10 mouse cellular contexts compared by ENCODE assay signal in the genomic region with DNA sequence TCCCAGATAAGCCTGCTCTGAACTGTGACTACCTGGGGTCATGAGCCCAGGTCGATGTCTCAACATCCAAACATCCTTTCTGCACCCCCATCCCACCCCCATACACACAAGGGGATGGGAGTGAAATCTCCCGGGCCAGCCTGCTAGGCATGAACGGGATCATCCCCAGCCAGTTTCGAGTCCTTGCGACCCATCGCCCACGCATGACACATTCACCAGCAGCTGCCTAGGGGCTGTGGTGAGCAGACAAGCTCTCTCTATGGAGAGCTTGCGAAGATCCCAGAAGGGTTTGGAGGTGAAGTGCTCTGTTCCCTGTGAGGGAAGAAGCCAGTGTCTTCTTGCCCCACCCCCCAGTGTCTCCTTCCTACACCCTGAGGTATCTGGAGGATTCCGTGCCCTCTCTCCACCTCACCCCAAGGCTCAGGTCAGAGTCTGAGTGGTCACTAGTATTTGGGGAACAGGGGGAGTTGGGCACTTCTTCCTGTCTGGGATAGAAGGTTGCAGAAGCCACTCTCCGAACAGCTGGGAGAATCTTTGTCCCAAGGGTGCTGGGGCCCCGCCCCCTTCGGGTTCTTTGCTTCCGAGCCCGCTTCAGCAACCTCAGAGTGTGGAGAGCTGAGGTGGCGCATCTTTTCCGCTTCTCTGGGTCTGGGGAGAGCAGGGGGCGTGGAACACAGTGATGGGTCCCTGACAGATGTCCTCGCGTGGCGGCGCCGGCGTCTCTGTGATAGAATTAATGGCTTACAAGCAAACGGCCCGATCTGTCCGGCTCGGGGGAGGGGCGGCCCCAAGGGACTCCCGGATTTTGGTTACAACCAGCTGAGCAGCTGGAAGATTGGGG. TPM values are rescaled to one million over a fixed set of nuclear protein-coding genes. Genes with fewer than 3 reads are reported as not detected.
DNase-seq lines count a peak whose midpoint lies in the region; ATAC-seq and TF ChIP-seq lines count a peak whose summit lies in the region.
"Had no signal": no experiment of that assay in that cellular context is flagged by ENCODE, and none has a peak within 500 bp of the region (broad histone marks: within the 10 kb centered on the region; RNA-seq: fewer than 3 reads in every experiment).

No protein-coding gene starts in this region.

- 9% methylated on average over 29 of the region's 29 CpGs for WGBS in kidney, adult 2 months
- WGBS in embryonic facial prominence, embryonic 15.5 days = 2% methylated on average over 29 of the region's 29 CpGs
- WGBS in intestine, embryonic 14.5 days = 2% methylated on average over 29 of the region's 29 CpGs
- 2% methylated on average over 29 of the region's 29 CpGs for WGBS in midbrain, embryonic 10.5 days

- no peaks in the 10 kb centered on the region for H3K9me3 ChIP-seq in embryonic facial prominence, embryonic 15.5 days (replicated peaks)
- H3K9me3 ChIP-seq in intestine, embryonic 14.5 days (ENCODE audit: control insufficient read depth, low read length) = no peaks in the 10 kb centered on the region
- no peaks in the 10 kb centered on the region for H3K9me3 ChIP-seq in midbrain, embryonic 10.5 days (replicated peaks)

- H3K4me1 ChIP-seq in kidney, adult 2 months (ENCODE audit: control insufficient read depth, insufficient read depth, low read length) = 0 out of 2 replicates have a peak, but pooled peaks cover 8% of the 10 kb centered on the region
- H3K4me1 ChIP-seq in embryonic facial prominence, embryonic 15.5 days = peaks cover 62% of the 10 kb centered on the region
- peaks cover 35% of the 10 kb centered on the region for H3K4me1 ChIP-seq in intestine, embryonic 14.5 days (replicated peaks; ENCODE audit: control insufficient read depth, insufficient read depth, low read length)
- peaks cover 67% of the 10 kb centered on the region for H3K4me1 ChIP-seq in midbrain, embryonic 10.5 days

- H3K4me2 ChIP-seq in embryonic facial prominence, embryonic 15.5 days (replicated peaks) = peak overlapping the region; percentile 99
- peak overlapping the region; percentile 30; the same call in 1 of the 2 replicates for H3K4me2 ChIP-seq in intestine, embryonic 14.5 days (ENCODE audit: low read length)

- no peaks in the 10 kb centered on the region for H3K36me3 ChIP-seq in kidney, adult 2 months (ENCODE audit: control insufficient read depth, insufficient read depth, low read length)
- H3K36me3 ChIP-seq in embryonic facial prominence, embryonic 15.5 days = no peaks in the 10 kb centered on the region
- no peaks in the 10 kb centered on the region for H3K36me3 ChIP-seq in intestine, embryonic 14.5 days (ENCODE audit: control insufficient read depth, insufficient read depth, low read length)
- H3K36me3 ChIP-seq in midbrain, embryonic 10.5 days = no peaks in the 10 kb centered on the region

- no peak for ATAC-seq in embryonic facial prominence, embryonic 15.5 days (ENCODE audit: insufficient number of reproducible peaks, low FRiP score, low TSS enrichment, low read depth)
- no peak for ATAC-seq in intestine, embryonic 14.5 days (replicated peaks; ENCODE audit: low FRiP score, low TSS enrichment, low read depth)
- ATAC-seq in inflammation-experienced regulatory T-cells, adult 6 months = no peak
- no peak for ATAC-seq in erythroblast, adult 5-6 weeks (replicated peaks; ENCODE audit: low FRiP score, poor library complexity, severe bottlenecking)

- TF ChIP-seq POLR2A in kidney, adult 2 months (IDR thresholded peaks at IDR 0.05; ENCODE audit: low read depth, low read length) = no peak

- no peak for TF ChIP-seq CTCF in kidney, adult 2 months (conservative IDR thresholded peaks at IDR 0.05; ENCODE audit: insufficient read depth, insufficient read length, low read depth, low read length)

- no peak overlapping the region for H3K27ac ChIP-seq in kidney, adult 2 months (ENCODE audit: insufficient read depth, low read depth, low read length)
- H3K27ac ChIP-seq in embryonic facial prominence, embryonic 15.5 days (replicated peaks) = no peak overlapping the region
- no peak overlapping the region for H3K27ac ChIP-seq in intestine, embryonic 14.5 days (ENCODE audit: low read depth)
- H3K27ac ChIP-seq in midbrain, embryonic 10.5 days (replicated peaks) = 0 out of 2 replicates have a peak overlapping the region, but pooled peaks have one; percentile 0

- no peak for DNase-seq in kidney, adult 2 months
- DNase-seq in kidney, adult 9 months = no peak
- DNase-seq in intestine, embryonic 14.5 days (ENCODE audit: low spot score) = peak; percentile 66
- peak; percentile 48 for DNase-seq in midbrain, embryonic 10.5 days (ENCODE audit: low spot score)
- no peak for DNase-seq in cerebellum, adult 8-10 months

- H3K9ac ChIP-seq in embryonic facial prominence, embryonic 15.5 days = no peak overlapping the region
- no peak overlapping the region for H3K9ac ChIP-seq in intestine, embryonic 14.5 days (ENCODE audit: low read length)

- H3K27me3 ChIP-seq in kidney, adult 2 months (replicated peaks; ENCODE audit: control insufficient read depth, insufficient read depth, low read length) = peaks cover 3% of the 10 kb centered on the region; the same call in 1 of the 2 replicates
- H3K27me3 ChIP-seq in embryonic facial prominence, embryonic 15.5 days = peaks cover 94% of the 10 kb centered on the region
- peaks cover 97% of the 10 kb centered on the region for H3K27me3 ChIP-seq in intestine, embryonic 14.5 days (replicated peaks; ENCODE audit: control insufficient read depth, insufficient read depth, low read length)
- H3K27me3 ChIP-seq in midbrain, embryonic 10.5 days (ENCODE audit: low read depth, poor library complexity, severe bottlenecking) = peaks cover 100% of the 10 kb centered on the region
- H3K27me3 ChIP-seq: Patski had no signal

- peak overlapping the region; percentile 8; the same call in 1 of the 2 replicates for H3K4me3 ChIP-seq in kidney, adult 2 months (ENCODE audit: insufficient read depth, low read depth, low read length)
- peak overlapping the region; percentile 67 for H3K4me3 ChIP-seq in embryonic facial prominence, embryonic 15.5 days (replicated peaks)
- H3K4me3 ChIP-seq in intestine, embryonic 14.5 days (ENCODE audit: low read depth, low read length) = peak overlapping the region; percentile 54
- peak overlapping the region; percentile 77 for H3K4me3 ChIP-seq in midbrain, embryonic 10.5 days

RNA-seq across cellular contexts. Expression of gene Elfn1, which starts 2.2 kb away (rescaled TPM):
- 9.6 and 10.3 TPM in 2 replicates for polyA plus RNA-seq in kidney, adult 2 months (2012; rRNA removed)
- 2.0 and 2.5 TPM in 2 replicates for polyA plus RNA-seq in embryonic facial prominence, embryonic 15.5 days (2015; fragmentation: Nextera tagmentation; extraction: Ambion mirVana)
- 0.23 and 0.26 TPM in 2 replicates for polyA plus RNA-seq in intestine, embryonic 14.5 days (2014; fragmentation: Nextera tagmentation; extraction: Ambion mirVana)
- polyA plus RNA-seq in midbrain, embryonic 10.5 days (2016; fragmentation: Nextera tagmentation; extraction: Ambion mirVana) = 0.14 and 0.48 TPM in 2 replicates
- not detected for polyA plus RNA-seq in inflammation-experienced regulatory T-cells, adult 6 months (2017; shearing (Covaris generic))
- not detected in 2 replicates for total RNA-seq in erythroblast, adult 5-6 weeks (2015; ENCODE audit: low replicate concordance)
- total RNA-seq in erythroblast, adult 5-6 weeks (2017; ENCODE audit: low replicate concordance) = not detected in 2 replicates
- total RNA-seq: hematopoietic stem cell, adult 5-6 weeks had no signal

Comparison
In these comparisons a context has a peak if more than half of its experiments do, and no peak if none do; other contexts are left out.
1. DNase-seq: peak in intestine, embryonic 14.5 days (single experiment) and midbrain, embryonic 10.5 days (single experiment); none in kidney, adult 2 months (single experiment), kidney, adult 9 months (single experiment) and cerebellum, adult 8-10 months (single experiment).
2. H3K4me3 ChIP-seq: peak in every context shown above with its lines; median percentile 77 in midbrain, embryonic 10.5 days; 67 in embryonic facial prominence, embryonic 15.5 days; 54 in intestine, embryonic 14.5 days; 8 in kidney, adult 2 months.